In genomic region chr14:119099570-119099891, GRCm38 (mm10) we compare ENCODE assay signal across 8 mouse cellular contexts. TPM values are rescaled to one million over a fixed set of nuclear protein-coding genes. Genes with fewer than 3 reads are reported as not detected.
DNase-seq lines count a peak whose midpoint lies in the region; ATAC-seq and TF ChIP-seq lines count a peak whose summit lies in the region.

No protein-coding gene starts in this region.

- H3K9ac ChIP-seq in neural tube, embryonic 11.5 days (ENCODE audit: low read length), result peak overlapping the region; percentile 91
- peak overlapping the region; percentile 89 for H3K9ac ChIP-seq in limb, embryonic 15.5 days
- peak overlapping the region; percentile 82 for H3K9ac ChIP-seq in stomach, embryonic 16.5 days (ENCODE audit: low read length)

- TF ChIP-seq CTCF in cerebellum, adult 2 months (IDR thresholded peaks at IDR 0.05; ENCODE audit: borderline replicate concordance, insufficient read depth, low read depth, low read length), result no peak

- no peaks in the 10 kb centered on the region for H3K9me3 ChIP-seq in neural tube, embryonic 11.5 days (ENCODE audit: control insufficient read depth, low read length)
- no peaks in the 10 kb centered on the region for H3K9me3 ChIP-seq in limb, embryonic 15.5 days
- no peaks in the 10 kb centered on the region for H3K9me3 ChIP-seq in stomach, embryonic 16.5 days (replicated peaks; ENCODE audit: control insufficient read depth, low read length)

- H3K27me3 ChIP-seq in cerebellum, adult 2 months (ENCODE audit: control insufficient read depth, insufficient read depth, low read length), result no peaks in the 10 kb centered on the region
- H3K27me3 ChIP-seq in neural tube, embryonic 11.5 days (ENCODE audit: control insufficient read depth, insufficient read depth, low read length), result no peaks in the 10 kb centered on the region
- H3K27me3 ChIP-seq in limb, embryonic 15.5 days, result no peaks in the 10 kb centered on the region
- H3K27me3 ChIP-seq in stomach, embryonic 16.5 days (ENCODE audit: control insufficient read depth, insufficient read depth, low read length), result no peaks in the 10 kb centered on the region

- H3K4me2 ChIP-seq in neural tube, embryonic 11.5 days (ENCODE audit: low read depth), result peak overlapping the region; percentile 83
- H3K4me2 ChIP-seq in limb, embryonic 15.5 days, result peak overlapping the region; percentile 84
- H3K4me2 ChIP-seq in stomach, embryonic 16.5 days (ENCODE audit: low read depth, low read length), result peak overlapping the region; percentile 84

- TF ChIP-seq POLR2A in cerebellum, adult 2 months (IDR thresholded peaks at IDR 0.05; ENCODE audit: borderline replicate concordance, insufficient read depth, low read length), result no peak

- H3K4me1 ChIP-seq in cerebellum, adult 2 months (ENCODE audit: control insufficient read depth, insufficient read depth, low read length), result peaks cover 3% of the 10 kb centered on the region; the same call in 1 of the 2 replicates
- peaks cover 5% of the 10 kb centered on the region; the same call in 1 of the 2 replicates for H3K4me1 ChIP-seq in neural tube, embryonic 11.5 days (ENCODE audit: control insufficient read depth, insufficient read depth, low read length)
- peaks cover 9% of the 10 kb centered on the region; the same call in 1 of the 2 replicates for H3K4me1 ChIP-seq in limb, embryonic 15.5 days
- H3K4me1 ChIP-seq in stomach, embryonic 16.5 days (ENCODE audit: control insufficient read depth, insufficient read depth, low read length), result no peaks in the 10 kb centered on the region

- intact Hi-C loops in left cerebral cortex, postnatal 14 days (cut with DNase I), result no loop called here

- DNase-seq in cerebellum, adult 2 months, result no peak
- DNase-seq in cerebellum, adult 9-11 months, result no peak
- no peak for DNase-seq in neural tube, embryonic 11.5 days (ENCODE audit: low spot score)
- DNase-seq in neural tube, embryonic 10.5 days (ENCODE audit: extremely low spot score, low spot score), result no peak
- DNase-seq in layer of hippocampus, adult 9-10 months (ENCODE audit: low spot score), result no peak
- DNase-seq in left cerebral cortex, postnatal 14 days (ENCODE audit: low spot score in 2 of 2), result no peak

- peak overlapping the region; percentile 62 for H3K4me3 ChIP-seq in cerebellum, adult 2 months (replicated peaks; ENCODE audit: insufficient read depth, low read depth, low read length)
- H3K4me3 ChIP-seq in neural tube, embryonic 11.5 days (ENCODE audit: low read depth, low read length), result peak overlapping the region; percentile 77
- peak overlapping the region; percentile 86 for H3K4me3 ChIP-seq in limb, embryonic 15.5 days
- H3K4me3 ChIP-seq in stomach, embryonic 16.5 days (replicated peaks; ENCODE audit: low read length), result peak overlapping the region; percentile 67

- H3K36me3 ChIP-seq in neural tube, embryonic 11.5 days (ENCODE audit: control insufficient read depth, insufficient read depth, low read length), result no peaks in the 10 kb centered on the region
- no peaks in the 10 kb centered on the region; the same call in 1 of the 2 replicates for H3K36me3 ChIP-seq in limb, embryonic 15.5 days
- H3K36me3 ChIP-seq in stomach, embryonic 16.5 days (ENCODE audit: control insufficient read depth, insufficient read depth, low read length), result no peaks in the 10 kb centered on the region

- under 1% methylated on average over 13 of the region's 13 CpGs for WGBS in cerebellum, adult 2 months
- 2% methylated on average over 12 of the region's 13 CpGs for WGBS in neural tube, embryonic 11.5 days
- 2% methylated on average over 13 of the region's 13 CpGs for WGBS in limb, embryonic 15.5 days
- 3% methylated on average over 13 of the region's 13 CpGs for WGBS in stomach, embryonic 16.5 days

- ATAC-seq in neural tube, embryonic 11.5 days (ENCODE audit: insufficient read depth, low FRiP score, low TSS enrichment), result peak; percentile 84; the same call in 1 of the 2 replicates
- peak; percentile 64; the same call in 1 of the 2 replicates for ATAC-seq in limb, embryonic 15.5 days (ENCODE audit: insufficient number of reproducible peaks, low FRiP score, low TSS enrichment, low read depth)
- no peak for ATAC-seq in stomach, embryonic 16.5 days (ENCODE audit: insufficient read depth, low FRiP score)

- H3K27ac ChIP-seq in cerebellum, adult 2 months (ENCODE audit: insufficient read depth, low read length), result peak overlapping the region; percentile 91
- H3K27ac ChIP-seq in neural tube, embryonic 11.5 days (ENCODE audit: low read depth, low read length), result no peak overlapping the region
- H3K27ac ChIP-seq in limb, embryonic 15.5 days, result peak overlapping the region; percentile 85
- H3K27ac ChIP-seq in stomach, embryonic 16.5 days (ENCODE audit: low read length), result peak overlapping the region; percentile 46; the same call in 1 of the 2 replicates

RNA-seq across cellular contexts. Expression of gene Uggt2, which starts 0.3 kb away (rescaled TPM):
- polyA plus RNA-seq in cerebellum, adult 2 months (2012; rRNA removed), result 32.6 and 36.2 TPM in 2 replicates
- 16.2 and 16.4 TPM in 2 replicates for polyA plus RNA-seq in neural tube, embryonic 11.5 days (2014; fragmentation: Nextera tagmentation; extraction: Ambion mirVana)
- 10.5 and 10.9 TPM in 2 replicates for polyA plus RNA-seq in limb, embryonic 15.5 days (2015; fragmentation: Nextera tagmentation; extraction: Ambion mirVana)
- polyA plus RNA-seq in stomach, embryonic 16.5 days (2015; fragmentation: Nextera tagmentation; extraction: Ambion mirVana), result 8.9 and 10.2 TPM in 2 replicates
- 10 to 100 TPM; 28.1 to 32.4 TPM for total RNA-seq in left cerebral cortex, postnatal 14 days (2021)

RNA-seq across cellular contexts. Expression of gene Hs6st3, which starts 38.6 kb away (rescaled TPM):
- 6.4 and 6.6 TPM in 2 replicates for polyA plus RNA-seq in cerebellum, adult 2 months (2012; rRNA removed)
- 0.42 and 0.53 TPM in 2 replicates for polyA plus RNA-seq in neural tube, embryonic 11.5 days (2014; fragmentation: Nextera tagmentation; extraction: Ambion mirVana)
- polyA plus RNA-seq in limb, embryonic 15.5 days (2015; fragmentation: Nextera tagmentation; extraction: Ambion mirVana), result 0.24 and 0.26 TPM in 2 replicates
- not detected in 2 replicates for polyA plus RNA-seq in stomach, embryonic 16.5 days (2015; fragmentation: Nextera tagmentation; extraction: Ambion mirVana)
- total RNA-seq in left cerebral cortex, postnatal 14 days (2021), result 10 to 100 TPM; 89.4 to 90.2 TPM
